Mouse (Mus musculus) ES-E14 (cell line): Measurements from ENCODE around the gene Rap2c.

ENCODE experiments used
- MAFK ChIP-seq: IDR thresholded peaks from 2 replicates; pipeline ENCODE4 v1.6.1; 2014; ENCODE audit warnings: mild to moderate bottlenecking, low read depth, low read length, inconsistent platforms; ENCODE audit not compliant: insufficient read depth
- ZC3H11A ChIP-seq: IDR thresholded peaks from 2 replicates; pipeline ENCODE4 v1.6.1; 2012; ENCODE audit warnings: low read depth, mild to moderate bottlenecking, inconsistent platforms, low read length, borderline replicate concordance

GRCm38 (mm10) chrX:51065158-51065664 is 47.4 kb upstream of the Rap2c start:
- TF ChIP-seq ZC3H11A (no peak), MAFK (no peak)
